Mouse (Mus musculus) bone marrow macrophage, adult 2 months (primary cell): ENCODE measurements around the gene Tmem56. TPM values are rescaled to one million over a fixed set of nuclear protein-coding genes. Genes with fewer than 3 reads are reported as not detected.

Experiments used
- H3K27ac ChIP-seq: 2 replicates; pipeline ENCODE4 v1.5.1; 2012; ENCODE audit warnings: low read depth, low read length; ENCODE audit not compliant: insufficient read depth
- H3K4me1 ChIP-seq: 2 replicates; pipeline ENCODE4 v1.6.1; 2012; ENCODE audit warnings: low read length; ENCODE audit not compliant: control insufficient read depth, insufficient read depth
- H3K4me3 ChIP-seq: 2 replicates; pipeline ENCODE4 v1.5.1; 2012; ENCODE audit warnings: mild to moderate bottlenecking, low read length, moderate library complexity; ENCODE audit not compliant: insufficient read depth
- CTCF ChIP-seq: IDR thresholded peaks from 2 replicates; pipeline ENCODE4 v1.5.1; 2012; ENCODE audit warnings: low read depth, mild to moderate bottlenecking, low read length, moderate library complexity
- POLR2A ChIP-seq: IDR thresholded peaks from 2 replicates; pipeline ENCODE4 v1.6.1; 2012; ENCODE audit warnings: mild to moderate bottlenecking, low read depth, low read length, borderline replicate concordance
- polyA plus RNA-seq: library from polyadenylated mRNA; stranded (reverse); fragments of >200 nt; gene quantifications from 2 replicates; pipeline ENCODE4 v1.2.4, GENCODE M21; 2012; ENCODE audit not compliant: missing spikeins, insufficient read depth, insufficient read length

Gene Tmem56
- polyA plus RNA-seq, 1 experiment: not detected

GRCm38 (mm10) chr3:121250576-121251433 lies 32.1 kb downstream of the Tmem56 start:
- no peak overlapping the region for H3K4me3 ChIP-seq

GRCm38 (mm10) chr3:121250048-121250447 lies 32.9 kb downstream of the Tmem56 start:
- H3K4me3 ChIP-seq: no peak overlapping the region
- H3K4me1 ChIP-seq: no peaks in the 10 kb centered on the region
- no peak overlapping the region for H3K27ac ChIP-seq
- no peak for TF ChIP-seq CTCF
- TF ChIP-seq POLR2A: no peak

More at GRCm38 (mm10) chr3:121250576-121251433, 32.1 kb downstream of the Tmem56 start:
- Histone ChIP-seq H3K4me1 (no peaks in the 10 kb centered on the region), H3K27ac (no peak overlapping the region)
- TF ChIP-seq POLR2A (no peak), CTCF (no peak)

GRCm38 (mm10) chr3:121242941-121243340 lies 40.0 kb downstream of the Tmem56 start:
- H3K4me1 ChIP-seq: peaks cover 8% of the 10 kb centered on the region; the same call in 1 of the 2 replicates
- H3K27ac ChIP-seq: no peak overlapping the region
- no peak overlapping the region for H3K4me3 ChIP-seq
- TF ChIP-seq CTCF (no peak), POLR2A (no peak)

- no peak for TF ChIP-seq CTCF
- no peak for TF ChIP-seq POLR2A
- H3K4me1 ChIP-seq: peaks cover 8% of the 10 kb centered on the region; the same call in 1 of the 2 replicates
- no peak overlapping the region for H3K27ac ChIP-seq
- H3K4me3 ChIP-seq: no peak overlapping the region
Observed at GRCm38 (mm10) chr3:121242111-121242936, 40.6 kb downstream of the Tmem56 start.

- no peak overlapping the region for H3K4me3 ChIP-seq
- H3K4me1 ChIP-seq: peaks cover 8% of the 10 kb centered on the region; the same call in 1 of the 2 replicates
- TF ChIP-seq CTCF (no peak), POLR2A (no peak)
- no peak overlapping the region for H3K27ac ChIP-seq
Observed at GRCm38 (mm10) chr3:121240362-121241040, 42.4 kb downstream of the Tmem56 start.

GRCm38 (mm10) chr3:121239096-121239495 lies 43.8 kb downstream of the Tmem56 start:
- TF ChIP-seq POLR2A (no peak), CTCF (no peak)
- no peak overlapping the region for H3K27ac ChIP-seq
- peaks cover 8% of the 10 kb centered on the region; the same call in 1 of the 2 replicates for H3K4me1 ChIP-seq
- no peak overlapping the region for H3K4me3 ChIP-seq

- Histone ChIP-seq H3K4me3 (no peak overlapping the region), H3K27ac (no peak overlapping the region), H3K4me1 (no peaks in the 10 kb centered on the region)
- TF ChIP-seq CTCF (no peak), POLR2A (no peak)
Observed at GRCm38 (mm10) chr3:121224763-121225162, 58.1 kb downstream of the Tmem56 start.

GRCm38 (mm10) chr3:121224185-121224584 lies 58.7 kb downstream of the Tmem56 start:
- no peak overlapping the region for H3K27ac ChIP-seq
- no peak overlapping the region for H3K4me3 ChIP-seq
- H3K4me1 ChIP-seq: no peaks in the 10 kb centered on the region
- TF ChIP-seq CTCF: no peak

GRCm38 (mm10) chr3:121221987-121222386 lies 60.9 kb downstream of the Tmem56 start:
- no peaks in the 10 kb centered on the region for H3K4me1 ChIP-seq

GRCm38 (mm10) chr3:121217011-121217410 lies 65.9 kb downstream of the Tmem56 start:
- no peak for TF ChIP-seq POLR2A
- no peak for TF ChIP-seq CTCF

More at GRCm38 (mm10) chr3:121221987-121222386, 60.9 kb downstream of the Tmem56 start:
- Histone ChIP-seq H3K4me3 (no peak overlapping the region), H3K27ac (no peak overlapping the region)
- TF ChIP-seq POLR2A: no peak
- no peak for TF ChIP-seq CTCF

More at GRCm38 (mm10) chr3:121217011-121217410, 65.9 kb downstream of the Tmem56 start:
- H3K4me3 ChIP-seq: no peak overlapping the region
- no peaks in the 10 kb centered on the region for H3K4me1 ChIP-seq
- H3K27ac ChIP-seq: no peak overlapping the region
